Mouse (Mus musculus) urinary bladder, adult 2 months (tissue): ENCODE data around the gene Mitf. TPM values are rescaled to one million over a fixed set of nuclear protein-coding genes. Genes with fewer than 3 reads are reported as not detected.

Experiments
- DNase-seq: peaks from one replicate; pipeline ENCODE4 v3.0.0; 2022; ENCODE audit warnings: low spot score
- polyA plus RNA-seq: library from polyadenylated mRNA; depleted of rRNA; stranded (reverse); fragments of >200 nt; gene quantifications from 2 replicates; pipeline ENCODE4 v1.2.3, GENCODE M21; 2012

The Mitf gene
- polyA plus RNA-seq, 1 experiment = 5.6 TPM

GRCm38 (mm10) chr6:97826642-97827275, 19.9 kb downstream of the Mitf start:
- DNase-seq = no peak

- no peak for DNase-seq
Observed at GRCm38 (mm10) chr6:97828021-97828420, 21.2 kb downstream of the Mitf start.

GRCm38 (mm10) chr6:97828822-97829719, 22.2 kb downstream of the Mitf start:
- no peak for DNase-seq

GRCm38 (mm10) chr6:97832501-97832900, 25.6 kb downstream of the Mitf start:
- no peak for DNase-seq

- DNase-seq = no peak
Observed at GRCm38 (mm10) chr6:97836176-97836575, 29.3 kb downstream of the Mitf start.

GRCm38 (mm10) chr6:97837711-97838110, 30.9 kb downstream of the Mitf start:
- DNase-seq = no peak

- no peak for DNase-seq
Observed at GRCm38 (mm10) chr6:97839568-97839967, 32.7 kb downstream of the Mitf start.

- DNase-seq = no peak
Observed at GRCm38 (mm10) chr6:97844112-97844511, 37.3 kb downstream of the Mitf start.

- DNase-seq = peak; percentile 25
Observed at GRCm38 (mm10) chr6:97848191-97848857, 41.5 kb downstream of the Mitf start.

- DNase-seq = no peak
Observed at GRCm38 (mm10) chr6:97854236-97854635, 47.4 kb downstream of the Mitf start.

- DNase-seq = no peak
Observed at GRCm38 (mm10) chr6:97855420-97856170, 48.7 kb downstream of the Mitf start.

GRCm38 (mm10) chr6:97856502-97856901, 49.6 kb downstream of the Mitf start:
- DNase-seq = no peak

- DNase-seq = no peak
Observed at GRCm38 (mm10) chr6:97857690-97858089, 50.8 kb downstream of the Mitf start.

- no peak for DNase-seq
Observed at GRCm38 (mm10) chr6:97866575-97866974, 59.7 kb downstream of the Mitf start.

GRCm38 (mm10) chr6:97868005-97868404, 61.2 kb downstream of the Mitf start:
- DNase-seq = no peak

- DNase-seq = no peak
Observed at GRCm38 (mm10) chr6:97869953-97870352, 63.1 kb downstream of the Mitf start.

- DNase-seq = no peak
Observed at GRCm38 (mm10) chr6:97871296-97872030, 64.6 kb downstream of the Mitf start.

GRCm38 (mm10) chr6:97873102-97873501, 66.2 kb downstream of the Mitf start:
- no peak for DNase-seq

GRCm38 (mm10) chr6:97876990-97877389, 70.1 kb downstream of the Mitf start:
- DNase-seq = no peak

- DNase-seq = no peak
Observed at GRCm38 (mm10) chr6:97877492-97877891, 70.6 kb downstream of the Mitf start.

- DNase-seq = no peak
Observed at GRCm38 (mm10) chr6:97880363-97880762, 73.5 kb downstream of the Mitf start.
